Mouse (Mus musculus) midbrain, embryonic 13.5 days (tissue): Measurements from ENCODE around the gene Olfr237-ps1. TPM values are rescaled to one million over a fixed set of nuclear protein-coding genes. Genes with fewer than 3 reads are reported as not detected.
"Not testable (repeated sequence)": the region's sequence is repeated elsewhere in the genome, so short reads cannot be mapped to it uniquely, and the experiment has no call there.

ENCODE experiments used
- ATAC-seq: fragments of 200-750 bp; cut with Nextera tagmentation; 2 replicates; pipeline ENCODE4 v1.8.0; 2017; ENCODE audit warnings: mild to moderate bottlenecking, moderate TSS enrichment, moderate library complexity
- H3K27ac ChIP-seq: fragments of 300-500 bp; sonication (generic); 2 replicates; pipeline ENCODE4 v1.5.1; 2015; ENCODE audit warnings: inconsistent platforms, mild to moderate bottlenecking, moderate library complexity
- H3K27me3 ChIP-seq: fragments of 300-500 bp; sonication (generic); 2 replicates; pipeline ENCODE4 v1.6.1; 2015; ENCODE audit warnings: mild to moderate bottlenecking, inconsistent platforms
- H3K36me3 ChIP-seq: fragments of 300-500 bp; sonication (generic); 2 replicates; pipeline ENCODE4 v1.6.1; 2015; ENCODE audit warnings: mild to moderate bottlenecking, inconsistent platforms
- H3K4me1 ChIP-seq: fragments of 300-500 bp; sonication (generic); replicated peaks from 2 replicates; pipeline ENCODE4 v1.6.1; 2015; ENCODE audit warnings: inconsistent platforms
- H3K4me2 ChIP-seq: fragments of 300-500 bp; sonication (generic); replicated peaks from 2 replicates; pipeline ENCODE4 v1.6.1; 2015; ENCODE audit warnings: moderate library complexity, mild to moderate bottlenecking, inconsistent platforms
- H3K4me3 ChIP-seq: fragments of 300-500 bp; sonication (generic); replicated peaks from 2 replicates; pipeline ENCODE4 v1.5.1; 2015; ENCODE audit warnings: mild to moderate bottlenecking, inconsistent platforms
- H3K9ac ChIP-seq: fragments of 300-500 bp; sonication (generic); replicated peaks from 2 replicates; pipeline ENCODE4 v1.6.1; 2015; ENCODE audit warnings: mild to moderate bottlenecking, inconsistent platforms
- H3K9me3 ChIP-seq: fragments of 300-500 bp; sonication (generic); 2 replicates; pipeline ENCODE4 v1.6.1; 2016; ENCODE audit warnings: mild to moderate bottlenecking, inconsistent platforms
- WGBS: fragments of 180-500 bp; shearing (Covaris S2); methylation state at CpG from one replicate; pipeline ENCODE4 v1.1.7; 2015; 5-methylcytosine and 5-hydroxymethylcytosine counted together
- polyA plus RNA-seq: library from polyadenylated mRNA; unstranded; fragments of >200 nt; fragmentation: Nextera tagmentation; extraction: Ambion mirVana; gene quantifications from 2 replicates; pipeline ENCODE4 v1.2.1, GENCODE M21; 2015

The Olfr237-ps1 gene
- polyA plus RNA-seq, result not detected in 2 replicates

DNA sequence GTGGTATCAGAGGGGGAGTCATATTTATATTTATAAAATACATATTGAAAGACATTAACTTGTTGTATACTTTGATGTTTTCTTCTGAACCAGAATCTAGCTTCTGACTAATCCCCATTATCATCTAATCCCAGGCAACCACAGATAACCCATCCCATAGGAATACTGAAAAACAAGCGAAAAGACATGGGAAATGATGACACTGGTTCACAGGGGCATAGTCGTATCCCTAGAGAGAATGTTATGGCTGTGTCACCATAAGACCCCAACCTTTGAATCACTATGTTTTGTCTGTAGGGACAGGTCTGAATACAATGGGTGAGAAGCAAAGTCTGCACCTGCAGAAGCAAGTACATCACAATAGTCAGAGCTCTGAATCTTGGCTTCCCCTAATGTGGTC lies at the start of gene Olfr237-ps1:
Gene Olfr237-ps1 (plus strand): TSS at position 301 of the 400 bp plus-strand sequence.
- H3K4me2 ChIP-seq, ATAC-seq, H3K4me3 ChIP-seq, H3K27ac ChIP-seq, H3K9ac ChIP-seq, H3K4me1 ChIP-seq, H3K36me3 ChIP-seq, H3K27me3 ChIP-seq, H3K9me3 ChIP-seq: not testable (repeated sequence)
- WGBS, result 87% methylated on average over 2 of the region's 2 CpGs

DNA sequence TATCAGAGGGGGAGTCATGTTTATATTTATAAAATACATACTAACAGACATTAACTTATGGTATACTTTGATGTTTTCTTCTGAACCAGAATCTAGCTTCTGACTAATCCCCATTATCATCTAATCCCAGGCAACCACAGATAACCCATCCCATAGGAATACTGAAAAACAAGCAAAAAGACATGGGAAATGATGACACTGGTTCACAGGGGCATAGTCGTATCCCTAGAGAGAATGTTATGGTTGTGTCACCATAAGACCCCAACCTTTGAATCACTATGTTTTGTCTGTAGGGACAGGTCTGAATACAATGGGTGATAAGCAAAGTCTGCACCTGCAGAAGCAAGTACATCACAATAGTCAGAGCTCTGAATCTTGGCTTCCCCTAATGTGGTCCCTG lies 40.3 kb upstream of the Olfr237-ps1 start, which contains the start of gene Olfr441:
Gene Olfr441 (plus strand): TSS at position 301 of the 400 bp plus-strand sequence.
- H3K4me1 ChIP-seq, H3K36me3 ChIP-seq, H3K9ac ChIP-seq, H3K4me2 ChIP-seq, H3K9me3 ChIP-seq, H3K27ac ChIP-seq, ATAC-seq, H3K27me3 ChIP-seq, H3K4me3 ChIP-seq: not testable (repeated sequence)
- 84% methylated on average over 1 of the region's 1 CpGs for WGBS

DNA sequence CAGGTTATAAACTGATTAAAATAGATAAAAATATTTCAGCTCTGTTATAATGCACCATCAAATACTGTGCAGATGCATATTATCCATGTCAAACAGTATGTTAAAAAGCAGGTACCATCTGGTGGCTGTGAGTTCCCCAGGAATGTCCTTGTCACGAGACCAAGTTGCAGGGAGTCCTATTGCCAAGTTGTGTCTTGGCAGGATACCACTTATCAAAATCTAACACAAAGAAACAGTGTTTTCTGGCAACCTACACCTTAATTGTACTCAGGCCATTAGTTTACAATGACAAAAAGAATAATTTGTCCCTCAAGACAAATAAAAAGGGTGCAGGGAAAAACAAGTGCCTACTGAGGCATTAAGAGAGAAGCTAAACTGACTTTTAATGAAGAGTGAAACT lies 13.1 kb downstream of the Olfr237-ps1 start:
- Histone ChIP-seq H3K36me3 (no peaks in the 10 kb centered on the region), H3K9me3 (no peaks in the 10 kb centered on the region), H3K27me3 (no peaks in the 10 kb centered on the region), H3K4me2 (no peak overlapping the region), H3K9ac (no peak overlapping the region), H3K4me3 (no peak overlapping the region), H3K27ac (no peak overlapping the region), H3K4me1 (no peaks in the 10 kb centered on the region)
- 68% methylated on average over 1 of the region's 1 CpGs for WGBS
- no peak for ATAC-seq

DNA sequence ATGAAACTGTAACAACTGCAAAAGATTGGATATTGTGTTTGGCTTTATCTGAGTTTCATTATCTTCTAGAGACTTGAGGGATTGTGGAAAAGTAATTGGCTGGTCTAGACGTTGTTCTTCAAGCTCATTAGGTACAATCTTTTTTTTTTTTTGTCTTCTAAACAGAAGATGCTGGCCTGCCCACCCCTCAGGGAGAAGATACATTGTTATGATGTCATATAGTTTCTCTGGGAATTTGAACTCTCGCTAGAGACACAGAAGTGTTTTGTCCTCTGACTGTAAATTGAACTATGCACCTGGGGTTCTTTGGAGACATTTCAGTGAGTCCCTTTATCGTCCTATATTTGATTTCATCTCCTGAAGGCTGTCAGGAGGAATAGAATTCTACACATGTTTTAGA lies 16.6 kb downstream of the Olfr237-ps1 start, which contains the start of gene Olfr437:
Gene Olfr437 (plus strand): TSS at position 301 of the 400 bp plus-strand sequence.
- 76% methylated on average over 3 of the region's 3 CpGs for WGBS
- no peak within 1 kb of the TSS for H3K9ac ChIP-seq
- H3K4me2 ChIP-seq, result no peak within 1 kb of the TSS
- no peak for ATAC-seq
- H3K27ac ChIP-seq, result no peak within 1 kb of the TSS
- H3K27me3 ChIP-seq, result no peaks in the 10 kb centered on the region
- H3K4me3 ChIP-seq, result no peak within 1 kb of the TSS
- no peaks in the 10 kb centered on the region for H3K9me3 ChIP-seq
- H3K36me3 ChIP-seq, result no peaks in the 10 kb centered on the region
- H3K4me1 ChIP-seq, result no peaks in the 10 kb centered on the region

DNA sequence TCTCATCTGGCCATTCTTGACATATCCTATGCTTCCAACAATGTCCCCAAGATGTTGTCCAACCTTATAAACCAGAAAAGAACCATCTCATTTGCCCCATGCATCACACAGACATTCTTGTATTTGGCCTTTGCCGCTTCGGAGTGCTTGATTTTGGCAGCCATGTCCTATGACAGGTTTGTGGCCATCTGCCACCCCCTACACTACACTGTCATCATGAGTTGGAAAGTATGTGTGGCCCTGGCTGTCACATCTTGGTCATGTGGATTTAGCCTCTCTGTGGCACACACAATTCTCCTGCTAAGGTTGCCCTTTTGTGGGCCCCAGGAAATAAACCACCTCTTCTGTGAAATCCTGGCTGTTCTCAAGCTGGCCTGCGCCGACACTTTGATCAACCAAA lies 20.9 kb downstream of the Olfr237-ps1 start:
- ATAC-seq, result no peak
- 95% methylated on average over 4 of the region's 4 CpGs for WGBS
- H3K9me3 ChIP-seq, result no peaks in the 10 kb centered on the region
- no peak overlapping the region for H3K4me3 ChIP-seq
- H3K27me3 ChIP-seq, result no peaks in the 10 kb centered on the region
- no peak overlapping the region for H3K4me2 ChIP-seq
- no peak overlapping the region for H3K27ac ChIP-seq
- H3K4me1 ChIP-seq, result no peaks in the 10 kb centered on the region
- H3K36me3 ChIP-seq, result no peaks in the 10 kb centered on the region
- no peak overlapping the region for H3K9ac ChIP-seq

DNA sequence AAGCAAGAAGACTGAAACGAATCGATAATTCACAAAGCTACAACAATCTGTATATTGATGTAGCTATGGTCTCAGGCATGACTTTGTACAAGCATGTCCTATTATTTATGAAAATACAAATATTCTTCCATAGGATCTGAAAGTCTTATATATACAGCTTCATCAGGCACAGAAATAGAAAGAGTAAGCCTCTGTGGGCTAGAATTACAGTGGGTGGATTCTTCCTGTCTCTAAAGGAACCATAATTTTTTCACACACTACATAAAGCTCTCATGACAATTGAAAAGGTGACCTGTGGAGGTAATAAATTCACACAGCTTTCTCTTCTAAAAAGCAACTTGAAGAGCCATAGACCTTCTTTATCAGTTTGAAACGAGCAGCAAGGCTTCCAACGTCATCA lies 25.5 kb downstream of the Olfr237-ps1 start, which contains the start of gene Olfr13:
Gene Olfr13 (plus strand): TSS at position 301 of the 400 bp plus-strand sequence.
- Histone ChIP-seq H3K4me2 (no peak within 1 kb of the TSS), H3K27ac (no peak within 1 kb of the TSS), H3K27me3 (no peaks in the 10 kb centered on the region), H3K9ac (no peak within 1 kb of the TSS), H3K36me3 (no peaks in the 10 kb centered on the region), H3K4me3 (no peak within 1 kb of the TSS), H3K9me3 (no peaks in the 10 kb centered on the region), H3K4me1 (no peaks in the 10 kb centered on the region)
- ATAC-seq, result no peak
- 79% methylated on average over 4 of the region's 4 CpGs for WGBS

DNA sequence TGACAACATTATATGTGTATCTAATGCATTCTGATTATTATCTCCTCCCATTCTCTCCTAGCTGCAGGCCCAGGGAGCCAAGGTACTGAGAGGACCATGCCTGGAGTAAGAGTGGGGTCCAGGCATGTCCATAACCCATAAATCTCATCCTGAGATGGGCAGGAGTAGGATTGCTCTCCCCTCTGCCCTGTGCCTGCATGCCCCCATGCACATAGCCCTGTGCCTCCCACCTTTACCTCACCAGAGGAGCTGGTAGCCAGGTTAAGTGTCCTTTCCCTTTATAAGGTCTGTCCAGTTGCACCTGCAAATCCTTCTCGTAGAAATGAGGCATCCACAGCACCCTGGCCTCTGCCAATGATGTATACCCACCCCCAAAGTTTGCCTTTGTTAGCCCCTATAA lies 31.8 kb downstream of the Olfr237-ps1 start:
- Histone ChIP-seq H3K9ac (no peak overlapping the region), H3K27ac (peak overlapping the region; percentile 26; the same call in 1 of the 2 replicates), H3K9me3 (no peaks in the 10 kb centered on the region), H3K4me3 (no peak overlapping the region), H3K27me3 (no peaks in the 10 kb centered on the region), H3K4me1 (peaks cover 11% of the 10 kb centered on the region; the same call in 1 of the 2 replicates), H3K4me2 (no peak overlapping the region), H3K36me3 (no peaks in the 10 kb centered on the region)
- WGBS, result 76% methylated on average over 1 of the region's 1 CpGs
- peak; percentile 70 for ATAC-seq

DNA sequence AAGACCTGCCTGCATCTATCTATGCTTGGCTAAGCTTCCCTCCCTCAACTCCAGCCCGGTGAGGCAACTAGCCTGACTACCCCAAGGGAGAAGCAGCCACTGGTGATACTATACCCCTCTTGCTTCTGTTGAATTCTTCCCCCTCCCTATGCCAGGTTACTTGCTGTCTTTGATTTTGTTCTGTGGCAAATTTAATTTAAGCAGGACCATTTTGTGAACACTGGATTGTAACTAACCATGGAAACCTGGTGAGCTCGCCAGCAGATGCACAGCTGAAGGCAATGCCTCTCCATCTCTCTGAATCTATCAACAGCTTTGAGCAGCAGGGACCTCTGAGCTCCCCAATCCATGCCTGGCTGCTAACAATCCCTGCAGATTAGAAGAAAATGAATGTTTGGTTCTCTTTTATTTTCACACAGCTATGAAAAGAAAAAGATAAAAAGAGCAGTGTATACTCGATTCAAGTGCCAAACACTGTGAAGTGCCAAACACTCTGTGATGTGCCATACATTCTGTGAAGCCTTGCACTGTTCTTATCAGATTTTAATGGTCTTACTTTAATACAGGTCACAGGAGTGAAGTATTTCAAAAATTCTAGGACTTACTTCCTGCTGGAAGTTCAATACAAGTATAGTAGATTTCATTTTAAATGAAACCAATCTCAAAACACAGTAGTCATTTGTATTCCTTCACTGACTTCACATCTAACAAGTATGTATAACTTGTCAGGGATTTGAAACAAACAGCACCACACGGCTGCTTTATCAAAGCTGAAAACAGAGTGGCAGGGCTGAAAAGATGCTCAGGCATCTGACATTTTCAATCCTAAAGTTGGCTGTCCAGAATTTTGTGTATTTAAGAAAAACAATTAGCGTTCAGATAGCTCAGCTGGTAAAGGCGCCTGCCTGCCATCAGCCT lies 32.5 kb downstream of the Olfr237-ps1 start:
- Histone ChIP-seq H3K9me3 (no peaks in the 10 kb centered on the region), H3K4me2 (no peak overlapping the region), H3K9ac (no peak overlapping the region), H3K4me3 (no peak overlapping the region), H3K4me1 (peaks cover 11% of the 10 kb centered on the region; the same call in 1 of the 2 replicates), H3K27me3 (no peaks in the 10 kb centered on the region), H3K27ac (peak overlapping the region; percentile 26; the same call in 1 of the 2 replicates), H3K36me3 (no peaks in the 10 kb centered on the region)
- ATAC-seq, result peak; percentile 84
- WGBS, result 52% methylated on average over 6 of the region's 6 CpGs

DNA sequence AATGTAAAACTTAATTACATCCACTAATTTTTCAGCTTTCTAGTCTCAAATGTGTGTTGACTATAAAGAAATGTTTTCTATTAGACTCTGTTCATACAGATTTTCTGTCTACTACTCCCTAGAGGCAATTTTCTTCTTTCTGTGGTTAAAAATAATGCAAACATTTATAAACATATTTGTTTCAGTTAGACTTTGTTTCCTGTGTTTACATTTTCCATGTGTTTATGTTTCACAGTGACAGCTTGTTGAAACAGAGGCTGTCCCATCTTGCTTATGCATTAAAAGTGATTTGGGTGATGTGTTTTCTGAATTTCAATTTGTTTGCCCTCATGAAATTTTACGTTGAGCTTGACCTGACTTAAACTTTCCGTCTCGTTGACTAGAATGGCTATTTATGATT lies 44.6 kb downstream of the Olfr237-ps1 start:
- Histone ChIP-seq H3K36me3 (no peaks in the 10 kb centered on the region), H3K27ac (no peak overlapping the region), H3K9me3 (no peaks in the 10 kb centered on the region), H3K27me3 (no peaks in the 10 kb centered on the region), H3K9ac (no peak overlapping the region), H3K4me1 (no peaks in the 10 kb centered on the region), H3K4me2 (no peak overlapping the region), H3K4me3 (no peak overlapping the region)
- ATAC-seq, result no peak
- WGBS, result 87% methylated on average over 3 of the region's 3 CpGs

DNA sequence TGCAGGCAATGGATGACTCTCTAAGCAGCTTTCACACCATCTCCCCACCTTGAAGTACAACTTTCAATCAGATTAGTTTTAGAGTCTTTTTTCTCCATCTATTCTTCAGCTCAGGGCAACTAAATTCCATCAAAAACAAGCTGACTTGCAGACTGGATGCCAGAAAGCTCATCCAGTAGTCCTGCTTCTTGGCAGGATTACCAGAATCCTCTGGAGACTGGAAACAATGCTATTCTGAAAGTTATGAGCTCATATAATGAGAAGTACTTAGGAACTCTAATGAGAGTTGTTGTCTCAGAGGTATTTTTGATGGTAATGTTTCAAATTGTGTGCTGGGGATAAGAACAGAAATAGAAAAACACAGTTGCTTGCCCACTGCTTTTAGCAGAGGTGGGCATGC lies 50.4 kb downstream of the Olfr237-ps1 start, which contains the start of gene Olfr435:
Gene Olfr435 (plus strand): TSS at position 366 of the 400 bp plus-strand sequence.
- Histone ChIP-seq H3K4me3 (no peak within 1 kb of the TSS), H3K36me3 (no peaks in the 10 kb centered on the region), H3K4me2 (no peak within 1 kb of the TSS), H3K27me3 (no peaks in the 10 kb centered on the region), H3K4me1 (no peaks in the 10 kb centered on the region), H3K9ac (no peak within 1 kb of the TSS), H3K9me3 (no peaks in the 10 kb centered on the region), H3K27ac (no peak within 1 kb of the TSS)
- no peak for ATAC-seq

DNA sequence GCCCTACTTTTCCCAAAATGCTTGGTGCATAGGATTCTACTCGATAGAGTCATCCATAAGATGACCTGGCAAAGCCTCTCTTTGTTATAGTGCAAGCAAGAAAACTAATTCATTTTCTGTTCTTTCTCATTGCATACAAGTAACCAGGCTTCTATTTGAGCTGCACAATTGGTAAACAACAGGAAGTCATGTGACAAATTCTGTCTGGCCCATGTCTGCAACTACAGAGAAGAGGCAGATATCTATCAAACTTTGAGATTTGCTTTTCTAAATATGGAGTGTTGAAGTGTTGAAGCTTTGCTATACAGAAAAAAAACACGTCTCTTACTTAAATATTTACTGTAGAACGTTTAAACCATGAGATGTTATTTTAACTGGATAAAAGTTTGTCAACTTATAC lies 51.7 kb downstream of the Olfr237-ps1 start:
- H3K27ac ChIP-seq, result no peak overlapping the region
- H3K27me3 ChIP-seq, result no peaks in the 10 kb centered on the region
- WGBS, result 89% methylated on average over 3 of the region's 3 CpGs
- no peaks in the 10 kb centered on the region for H3K9me3 ChIP-seq
- H3K4me3 ChIP-seq, result no peak overlapping the region
- no peaks in the 10 kb centered on the region for H3K4me1 ChIP-seq
- no peaks in the 10 kb centered on the region for H3K36me3 ChIP-seq
- no peak for ATAC-seq
- H3K9ac ChIP-seq, result no peak overlapping the region
- H3K4me2 ChIP-seq, result no peak overlapping the region

DNA sequence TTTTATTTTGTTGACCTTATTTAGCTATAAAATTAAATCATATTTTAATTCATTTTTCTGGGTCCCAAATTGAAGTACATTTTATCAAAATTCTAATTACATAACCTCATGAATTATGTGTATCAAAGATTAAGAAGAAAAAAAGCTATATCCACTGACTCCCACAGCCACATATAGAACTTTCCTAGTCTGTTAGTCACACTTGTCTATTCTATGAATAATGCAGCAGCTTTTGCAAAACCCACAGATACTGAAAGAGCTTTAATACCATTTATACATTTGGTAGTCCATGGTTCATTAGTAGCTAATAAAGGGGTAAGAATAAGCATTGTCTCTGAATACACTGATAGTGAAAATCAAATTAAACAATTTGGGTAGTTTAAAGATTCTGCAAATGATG lies 56.4 kb downstream of the Olfr237-ps1 start:
- Histone ChIP-seq H3K4me1 (no peaks in the 10 kb centered on the region), H3K36me3 (no peaks in the 10 kb centered on the region)

More for the DNA sequence above, 56.4 kb downstream of the Olfr237-ps1 start:
- Histone ChIP-seq H3K27me3 (no peaks in the 10 kb centered on the region), H3K9ac (no peak overlapping the region), H3K4me2 (no peak overlapping the region), H3K27ac (no peak overlapping the region), H3K9me3 (no peaks in the 10 kb centered on the region), H3K4me3 (no peak overlapping the region)
- no peak for ATAC-seq
